Mouse (Mus musculus): ENCODE measurements around the gene Arf5. TPM values are rescaled to one million over a fixed set of nuclear protein-coding genes. Genes with fewer than 3 reads are reported as not detected.

Arf5 gene
- polyA plus RNA-seq, 1 experiment, result 156 TPM

- Histone ChIP-seq H3K4me1 (ENCODE audit: control insufficient read depth, insufficient read depth, low read length) (peaks cover 13% of the 10 kb centered on the region), H3K27ac (ENCODE audit: insufficient read depth, low read depth, low read length) (no peak within 1 kb of the TSS), H3K4me3 (ENCODE audit: insufficient read depth, low read length) (no peak within 1 kb of the TSS)
- TF ChIP-seq CTCF (IDR thresholded peaks at IDR 0.05; ENCODE audit: low read depth, low read length), result no peak
- no peak for TF ChIP-seq POLR2A (IDR thresholded peaks at IDR 0.05; ENCODE audit: borderline replicate concordance, low read depth, low read length)
Measured at GRCm38 (mm10) chr6:28427096-28427839, 3.9 kb downstream of the Arf5 start, which contains the start of gene Fscn3. TSS of gene Fscn3 (plus strand) at chr6:28427789.

- Histone ChIP-seq H3K4me3 (ENCODE audit: insufficient read depth, low read length) (no peak within 1 kb of the TSS), H3K27ac (ENCODE audit: insufficient read depth, low read depth, low read length) (no peak within 1 kb of the TSS), H3K4me1 (ENCODE audit: control insufficient read depth, insufficient read depth, low read length) (peaks cover 5% of the 10 kb centered on the region; the same call in 1 of the 2 replicates)
- no peak for TF ChIP-seq POLR2A (IDR thresholded peaks at IDR 0.05; ENCODE audit: borderline replicate concordance, low read depth, low read length)
- TF ChIP-seq CTCF (IDR thresholded peaks at IDR 0.05; ENCODE audit: low read depth, low read length), result no peak
Measured at GRCm38 (mm10) chr6:28428290-28428689, 4.9 kb downstream of the Arf5 start, which contains the start of gene Gcc1. TSS of gene Gcc1 (minus strand) at chr6:28428390.

- TF ChIP-seq CTCF (IDR thresholded peaks at IDR 0.05; ENCODE audit: low read depth, low read length), result no peak
- H3K27ac ChIP-seq (ENCODE audit: insufficient read depth, low read depth, low read length), result no peak overlapping the region
- no peak overlapping the region for H3K4me3 ChIP-seq (ENCODE audit: insufficient read depth, low read length)
- no peaks in the 10 kb centered on the region; the same call in 1 of the 2 replicates for H3K4me1 ChIP-seq (ENCODE audit: control insufficient read depth, insufficient read depth, low read length)
Measured at GRCm38 (mm10) chr6:28429870-28430269, 6.5 kb downstream of the Arf5 start.

- Histone ChIP-seq H3K27ac (ENCODE audit: insufficient read depth, low read depth, low read length) (no peak overlapping the region), H3K4me3 (ENCODE audit: insufficient read depth, low read length) (no peak overlapping the region), H3K4me1 (ENCODE audit: control insufficient read depth, insufficient read depth, low read length) (no peaks in the 10 kb centered on the region; the same call in 1 of the 2 replicates)
- TF ChIP-seq POLR2A (IDR thresholded peaks at IDR 0.05; ENCODE audit: borderline replicate concordance, low read depth, low read length) (no peak), CTCF (IDR thresholded peaks at IDR 0.05; ENCODE audit: low read depth, low read length) (no peak)
Measured at GRCm38 (mm10) chr6:28430795-28431537, 7.6 kb downstream of the Arf5 start.

GRCm38 (mm10) chr6:28431538-28431855 lies 8.1 kb downstream of the Arf5 start:
- H3K4me1 ChIP-seq (ENCODE audit: control insufficient read depth, insufficient read depth, low read length), result no peaks in the 10 kb centered on the region; the same call in 1 of the 2 replicates
- TF ChIP-seq POLR2A (IDR thresholded peaks at IDR 0.05; ENCODE audit: borderline replicate concordance, low read depth, low read length) (no peak), CTCF (IDR thresholded peaks at IDR 0.05; ENCODE audit: low read depth, low read length) (no peak)
- H3K27ac ChIP-seq (ENCODE audit: insufficient read depth, low read depth, low read length), result no peak overlapping the region
- no peak overlapping the region for H3K4me3 ChIP-seq (ENCODE audit: insufficient read depth, low read length)

GRCm38 (mm10) chr6:28447937-28448336 lies 24.6 kb downstream of the Arf5 start:
- no peak overlapping the region for H3K27ac ChIP-seq (ENCODE audit: insufficient read depth, low read depth, low read length)
- H3K4me3 ChIP-seq (ENCODE audit: insufficient read depth, low read length), result no peak overlapping the region
- H3K4me1 ChIP-seq (ENCODE audit: control insufficient read depth, insufficient read depth, low read length), result no peaks in the 10 kb centered on the region
- TF ChIP-seq CTCF (IDR thresholded peaks at IDR 0.05; ENCODE audit: low read depth, low read length), result no peak
- TF ChIP-seq POLR2A (IDR thresholded peaks at IDR 0.05; ENCODE audit: borderline replicate concordance, low read depth, low read length), result no peak

GRCm38 (mm10) chr6:28449253-28449652 lies 25.9 kb downstream of the Arf5 start, which contains the start of gene Pax4:
TSS of gene Pax4 (minus strand) at chr6:28449353.
- Histone ChIP-seq H3K4me1 (ENCODE audit: control insufficient read depth, insufficient read depth, low read length) (no peaks in the 10 kb centered on the region), H3K4me3 (ENCODE audit: insufficient read depth, low read length) (no peak within 1 kb of the TSS), H3K27ac (ENCODE audit: insufficient read depth, low read depth, low read length) (no peak within 1 kb of the TSS)
- TF ChIP-seq CTCF (IDR thresholded peaks at IDR 0.05; ENCODE audit: low read depth, low read length) (no peak), POLR2A (IDR thresholded peaks at IDR 0.05; ENCODE audit: borderline replicate concordance, low read depth, low read length) (no peak)

- Histone ChIP-seq H3K4me1 (ENCODE audit: control insufficient read depth, insufficient read depth, low read length) (no peaks in the 10 kb centered on the region), H3K4me3 (ENCODE audit: insufficient read depth, low read length) (no peak overlapping the region), H3K27ac (ENCODE audit: insufficient read depth, low read depth, low read length) (no peak overlapping the region)
- no peak for TF ChIP-seq POLR2A (IDR thresholded peaks at IDR 0.05; ENCODE audit: borderline replicate concordance, low read depth, low read length)
- no peak for TF ChIP-seq CTCF (IDR thresholded peaks at IDR 0.05; ENCODE audit: low read depth, low read length)
Measured at GRCm38 (mm10) chr6:28450481-28450880, 27.1 kb downstream of the Arf5 start.

- H3K4me1 ChIP-seq (ENCODE audit: control insufficient read depth, insufficient read depth, low read length), result no peaks in the 10 kb centered on the region
- no peak overlapping the region for H3K27ac ChIP-seq (ENCODE audit: insufficient read depth, low read depth, low read length)
- TF ChIP-seq CTCF (IDR thresholded peaks at IDR 0.05; ENCODE audit: low read depth, low read length), result no peak
- no peak for TF ChIP-seq POLR2A (IDR thresholded peaks at IDR 0.05; ENCODE audit: borderline replicate concordance, low read depth, low read length)
- no peak overlapping the region for H3K4me3 ChIP-seq (ENCODE audit: insufficient read depth, low read length)
Measured at GRCm38 (mm10) chr6:28450977-28451376, 27.6 kb downstream of the Arf5 start.

- TF ChIP-seq POLR2A (IDR thresholded peaks at IDR 0.05; ENCODE audit: borderline replicate concordance, low read depth, low read length) (no peak), CTCF (IDR thresholded peaks at IDR 0.05; ENCODE audit: low read depth, low read length) (no peak)
- Histone ChIP-seq H3K4me1 (ENCODE audit: control insufficient read depth, insufficient read depth, low read length) (peaks cover 5% of the 10 kb centered on the region; the same call in 1 of the 2 replicates), H3K27ac (ENCODE audit: insufficient read depth, low read depth, low read length) (no peak overlapping the region)
Measured at GRCm38 (mm10) chr6:28459221-28459668, 35.9 kb downstream of the Arf5 start.

More at GRCm38 (mm10) chr6:28459221-28459668, 35.9 kb downstream of the Arf5 start:
- H3K4me3 ChIP-seq (ENCODE audit: insufficient read depth, low read length), result no peak overlapping the region

All from bone marrow macrophage, adult 2 months (primary cell).